Mouse (Mus musculus): ENCODE results near the gene Dynlt1f.
"Not testable (repeated sequence)": the region's sequence is repeated elsewhere in the genome, so short reads cannot be mapped to it uniquely, and the experiment has no call there.

Dynlt1f gene

GRCm38 (mm10) chr17:6661093-6661816 is 5.6 kb upstream of the Dynlt1f start:
- peak in 1 of 2 experiments; percentile 65 for DNase-seq (ENCODE audit: low spot score in 2 of 2)

- not testable (repeated sequence) for DNase-seq (ENCODE audit: low spot score in 2 of 2)
Observed at GRCm38 (mm10) chr17:6660589-6660988, 4.9 kb upstream of the Dynlt1f start.

GRCm38 (mm10) chr17:6658801-6659200 is 3.1 kb upstream of the Dynlt1f start, which contains the start of gene Sytl3:
Gene Sytl3 (plus strand): TSS chr17:6659093.
- not testable (repeated sequence) for DNase-seq (ENCODE audit: low spot score in 2 of 2)

GRCm38 (mm10) chr17:6656471-6656870 is 771 bp upstream of the Dynlt1f start:
- DNase-seq (ENCODE audit: low spot score in 2 of 2): not testable (repeated sequence)

- peak in 1 of 2 experiments; percentile 57 for DNase-seq (ENCODE audit: low spot score in 2 of 2)
Observed at GRCm38 (mm10) chr17:6655087-6655511, 601 bp downstream of the Dynlt1f start.

- not testable (repeated sequence) for DNase-seq (ENCODE audit: low spot score in 2 of 2)
Observed at GRCm38 (mm10) chr17:6653341-6653946, 2.3 kb downstream of the Dynlt1f start.

- not testable (repeated sequence) for DNase-seq (ENCODE audit: low spot score in 2 of 2)
Observed at GRCm38 (mm10) chr17:6650904-6651565, 4.7 kb downstream of the Dynlt1f start.

GRCm38 (mm10) chr17:6647452-6647851 is 8.2 kb downstream of the Dynlt1f start:
- DNase-seq (ENCODE audit: low spot score in 2 of 2): not testable (repeated sequence)

- not testable (repeated sequence) for DNase-seq (ENCODE audit: low spot score in 2 of 2)
Observed at GRCm38 (mm10) chr17:6646841-6647240, 8.9 kb downstream of the Dynlt1f start.

GRCm38 (mm10) chr17:6645668-6646067 is 10.0 kb downstream of the Dynlt1f start:
- DNase-seq (ENCODE audit: low spot score in 2 of 2): not testable (repeated sequence)

GRCm38 (mm10) chr17:6644673-6645072 is 11.0 kb downstream of the Dynlt1f start:
- not testable (repeated sequence) for DNase-seq (ENCODE audit: low spot score in 2 of 2)

GRCm38 (mm10) chr17:6644210-6644609 is 11.5 kb downstream of the Dynlt1f start:
- DNase-seq (ENCODE audit: low spot score in 2 of 2): not testable (repeated sequence)

GRCm38 (mm10) chr17:6640771-6641429 is 14.8 kb downstream of the Dynlt1f start:
- DNase-seq (ENCODE audit: low spot score in 2 of 2): peak in 1 of 2 experiments; percentile 71

GRCm38 (mm10) chr17:6640044-6640637 is 15.6 kb downstream of the Dynlt1f start:
- not testable (repeated sequence) for DNase-seq (ENCODE audit: low spot score in 2 of 2)

GRCm38 (mm10) chr17:6639486-6639885 is 16.2 kb downstream of the Dynlt1f start:
- DNase-seq (ENCODE audit: low spot score in 2 of 2): not testable (repeated sequence)

- DNase-seq (ENCODE audit: low spot score in 2 of 2): not testable (repeated sequence)
Observed at GRCm38 (mm10) chr17:6638444-6638843, 17.3 kb downstream of the Dynlt1f start.

- not testable (repeated sequence) for DNase-seq (ENCODE audit: low spot score in 2 of 2)
Observed at GRCm38 (mm10) chr17:6637434-6637833, 18.3 kb downstream of the Dynlt1f start.

- DNase-seq (ENCODE audit: low spot score in 2 of 2): no peak
Observed at GRCm38 (mm10) chr17:6636861-6637260, 18.8 kb downstream of the Dynlt1f start.

GRCm38 (mm10) chr17:6635781-6636180 is 19.9 kb downstream of the Dynlt1f start:
- not testable (repeated sequence) for DNase-seq (ENCODE audit: low spot score in 2 of 2)

GRCm38 (mm10) chr17:6632850-6633249 is 22.9 kb downstream of the Dynlt1f start:
- DNase-seq (ENCODE audit: low spot score in 2 of 2): not testable (repeated sequence)

- DNase-seq (ENCODE audit: low spot score in 2 of 2): peak in 1 of 2 experiments; percentile 66
Observed at GRCm38 (mm10) chr17:6630398-6630797, 25.3 kb downstream of the Dynlt1f start.
